Mouse (Mus musculus): ENCODE data around the gene Atoh7.

The Atoh7 gene

GRCm38 (mm10) chr10:63099941-63100562, 601 bp downstream of the Atoh7 start:
- peak; percentile 16 for DNase-seq (ENCODE audit: low spot score)

GRCm38 (mm10) chr10:63100657-63101056, 1.2 kb downstream of the Atoh7 start:
- no peak for DNase-seq (ENCODE audit: low spot score)

DNA sequence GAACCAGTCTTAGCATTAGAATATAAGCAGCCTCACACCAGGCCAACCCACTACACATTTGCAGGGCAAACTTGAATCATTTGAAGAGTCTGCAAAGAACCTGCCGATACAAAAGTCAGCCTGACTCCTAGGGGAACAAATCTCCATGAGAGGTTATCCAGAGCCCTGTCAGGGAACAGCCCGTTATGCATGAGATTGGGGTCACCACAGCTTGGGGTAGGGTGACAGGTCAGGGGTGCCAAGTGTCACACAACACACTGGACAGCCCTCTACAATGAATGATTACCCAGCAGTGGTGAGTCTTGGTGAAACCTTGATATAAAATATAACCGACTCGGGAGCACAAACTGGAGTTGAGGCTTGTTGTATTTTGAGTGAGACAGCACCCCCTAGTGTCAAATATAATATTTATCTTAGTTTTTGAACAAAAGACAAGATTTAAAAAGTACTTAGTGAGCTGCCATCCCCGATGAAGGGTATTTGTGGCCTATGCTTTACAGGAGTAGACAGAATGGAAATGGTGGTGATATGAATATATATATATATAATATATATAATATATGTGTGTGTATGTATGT, 13.7 kb downstream of the Atoh7 start:
- DNase-seq (ENCODE audit: low spot score) = no peak

- no peak for DNase-seq (ENCODE audit: low spot score)
Measured at GRCm38 (mm10) chr10:63113716-63114360, 14.4 kb downstream of the Atoh7 start.

DNA sequence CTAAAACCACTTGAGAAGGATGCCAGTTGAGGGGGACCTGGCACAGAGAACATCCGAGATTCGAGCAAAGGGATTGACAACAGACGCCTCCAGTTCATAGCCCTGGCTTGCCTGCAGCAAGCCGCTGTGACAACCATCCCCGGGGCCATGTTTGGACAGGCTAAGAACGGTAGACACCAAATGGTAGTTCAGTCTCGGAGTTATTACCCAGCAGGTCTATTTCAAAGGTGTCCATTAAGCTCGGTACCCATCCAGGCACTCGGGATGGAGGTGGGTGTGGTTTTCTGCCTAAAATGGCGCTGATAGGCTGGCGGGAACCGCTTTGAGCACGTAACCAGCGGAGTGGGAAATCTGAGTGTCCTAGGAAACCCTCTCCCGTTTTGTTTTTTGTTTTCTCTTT, 16.4 kb downstream of the Atoh7 start:
- DNase-seq (ENCODE audit: low spot score) = no peak

DNA sequence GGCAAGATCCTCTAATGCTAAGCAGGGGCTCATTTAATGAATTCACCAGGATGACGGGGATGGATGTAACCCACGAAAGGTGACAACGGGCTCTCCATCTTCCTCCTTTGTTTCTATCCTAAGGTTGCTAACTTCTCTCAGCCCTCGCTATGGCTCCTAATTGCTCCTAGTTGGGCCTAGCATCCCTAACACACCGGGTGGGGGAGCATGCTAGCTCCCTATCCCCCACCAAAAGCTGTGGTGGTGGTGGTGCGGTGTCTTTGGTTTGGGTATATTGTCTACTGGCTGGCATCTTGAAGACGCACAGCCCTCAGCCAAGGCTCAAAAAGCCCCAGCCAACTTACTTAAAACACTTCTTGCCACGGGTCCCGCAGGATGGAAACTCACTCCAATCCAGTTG, 16.9 kb downstream of the Atoh7 start:
- DNase-seq (ENCODE audit: low spot score) = no peak

DNA sequence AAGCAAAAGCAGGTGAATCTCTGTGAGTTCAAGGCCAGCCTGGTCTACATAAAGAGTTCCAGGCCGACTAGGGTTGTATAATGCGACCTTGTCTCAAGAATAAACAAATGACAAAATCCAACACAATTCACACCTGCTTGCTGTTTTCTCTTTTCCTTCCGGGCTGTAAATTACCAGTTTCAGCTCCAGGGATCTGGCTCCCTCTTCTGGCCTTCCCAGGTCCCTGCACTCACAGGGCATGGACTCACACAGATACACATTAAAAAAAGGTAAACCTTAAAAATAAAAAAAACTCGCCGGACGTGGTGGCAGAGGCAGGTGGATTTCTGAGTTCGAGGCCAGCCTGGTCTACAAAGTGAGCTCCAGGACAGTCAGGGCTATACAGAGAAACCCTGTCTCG, 18.1 kb downstream of the Atoh7 start:
- DNase-seq (ENCODE audit: low spot score) = no peak

GRCm38 (mm10) chr10:63119916-63120315, 20.5 kb downstream of the Atoh7 start:
- no peak for DNase-seq (ENCODE audit: low spot score)

DNA sequence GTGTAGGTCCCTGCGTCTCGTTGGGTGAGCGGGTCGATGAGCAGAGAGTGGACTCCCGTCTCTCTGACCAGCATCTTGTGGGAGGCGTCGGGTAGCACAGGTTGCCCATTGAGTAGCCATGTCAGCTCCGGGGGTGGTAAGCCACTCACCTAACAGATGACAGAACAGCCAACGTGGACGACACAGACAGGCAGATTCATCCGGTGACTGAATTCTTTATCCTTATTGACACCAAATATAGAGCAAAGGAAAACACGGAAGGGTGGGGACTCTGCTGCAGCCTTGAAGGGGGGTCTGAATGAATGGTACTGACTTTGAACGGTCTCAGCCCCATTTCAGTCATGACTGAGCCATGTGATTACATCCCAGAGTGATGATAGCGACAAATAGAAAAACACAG, 22.5 kb downstream of the Atoh7 start:
- no peak for DNase-seq (ENCODE audit: low spot score)

- no peak for DNase-seq (ENCODE audit: low spot score)
Measured at GRCm38 (mm10) chr10:63122516-63122915, 23.1 kb downstream of the Atoh7 start.

GRCm38 (mm10) chr10:63123141-63123540, 23.7 kb downstream of the Atoh7 start:
- no peak for DNase-seq (ENCODE audit: low spot score)

GRCm38 (mm10) chr10:63124016-63124415, 24.6 kb downstream of the Atoh7 start:
- DNase-seq (ENCODE audit: low spot score) = no peak

GRCm38 (mm10) chr10:63125343-63125742, 25.9 kb downstream of the Atoh7 start:
- DNase-seq (ENCODE audit: low spot score) = no peak

- DNase-seq (ENCODE audit: low spot score) = no peak
Measured at GRCm38 (mm10) chr10:63126116-63126515, 26.7 kb downstream of the Atoh7 start.

GRCm38 (mm10) chr10:63127156-63127555, 27.7 kb downstream of the Atoh7 start:
- DNase-seq (ENCODE audit: low spot score) = no peak

- DNase-seq (ENCODE audit: low spot score) = no peak
Measured at GRCm38 (mm10) chr10:63128256-63128655, 28.8 kb downstream of the Atoh7 start.

DNA sequence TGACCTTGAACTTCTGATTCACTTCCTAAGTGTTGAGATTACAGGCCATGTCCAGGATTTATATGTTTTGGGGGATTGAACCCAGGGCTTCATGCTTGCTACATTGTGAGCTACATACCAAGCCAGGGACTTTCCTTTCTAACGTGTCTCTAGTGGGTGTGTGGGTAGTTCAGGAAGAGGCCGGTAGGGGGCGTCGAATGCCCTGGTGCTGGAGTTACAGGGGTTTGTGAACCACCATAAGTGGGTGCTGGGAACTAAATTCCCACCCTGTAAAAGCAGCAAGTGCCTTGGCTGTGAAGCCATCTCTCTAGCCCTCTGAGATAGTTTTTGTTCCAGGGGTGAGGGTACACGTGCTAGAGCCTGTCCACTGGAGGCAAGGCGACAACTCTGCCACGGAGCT, 31.0 kb downstream of the Atoh7 start:
- DNase-seq (ENCODE audit: low spot score) = no peak

- no peak for DNase-seq (ENCODE audit: low spot score)
Measured at GRCm38 (mm10) chr10:63132356-63132755, 32.9 kb downstream of the Atoh7 start.

DNA sequence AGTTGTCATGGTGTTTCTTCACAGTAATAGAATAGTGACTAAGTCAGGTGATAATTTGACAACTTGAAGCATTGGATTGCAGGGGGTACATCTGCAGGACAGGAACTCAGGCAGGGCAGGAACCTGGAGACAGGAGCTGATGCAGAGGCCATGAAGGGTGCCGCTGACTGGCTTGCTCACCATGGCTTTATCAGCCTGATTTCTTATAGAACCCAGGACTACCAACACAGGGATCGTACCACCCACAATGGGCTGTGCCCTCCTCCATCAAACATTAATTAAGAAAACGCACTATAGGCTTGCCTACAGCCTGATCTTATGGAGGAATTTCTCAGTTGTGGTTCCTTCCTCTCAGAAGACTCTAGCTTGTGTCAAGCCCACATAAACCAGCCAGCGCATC, 33.9 kb downstream of the Atoh7 start:
- no peak for DNase-seq (ENCODE audit: low spot score)

GRCm38 (mm10) chr10:63135680-63136079, 36.2 kb downstream of the Atoh7 start:
- DNase-seq (ENCODE audit: low spot score) = no peak

DNA sequence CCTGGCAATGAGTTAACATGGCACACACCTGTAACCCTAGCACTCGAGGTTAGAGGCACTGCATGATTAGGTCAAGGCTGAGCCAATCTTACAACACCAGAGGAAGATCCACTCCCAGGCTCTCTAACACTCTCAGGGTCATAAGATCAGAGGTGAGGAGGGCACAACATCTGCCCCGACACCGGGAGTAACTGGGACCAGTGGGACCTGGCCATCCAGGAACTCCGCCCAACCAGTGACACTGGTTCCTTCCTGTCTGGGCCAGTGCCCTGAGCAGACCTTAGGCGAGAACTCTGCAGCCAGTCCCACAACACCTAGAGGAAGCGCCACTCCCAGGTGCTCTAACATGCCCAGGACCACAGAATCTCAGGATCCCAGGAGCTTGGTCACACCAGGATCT, 37.0 kb downstream of the Atoh7 start:
- DNase-seq (ENCODE audit: low spot score) = no peak

GRCm38 (mm10) chr10:63142660-63143059, 43.2 kb downstream of the Atoh7 start:
- DNase-seq (ENCODE audit: low spot score) = no peak

All from T-cell, adult 2 months (primary cell).